Mouse (Mus musculus) CD4-positive helper T cell, adult 2 months (primary cell): ENCODE data around the gene Ddx52.

ENCODE experiments used
- DNase-seq: peaks from one replicate; pipeline ENCODE4 v3.0.0-alpha.2; 2012; ENCODE audit warnings: low read depth, missing footprints, low spot score

Gene Ddx52

DNA sequence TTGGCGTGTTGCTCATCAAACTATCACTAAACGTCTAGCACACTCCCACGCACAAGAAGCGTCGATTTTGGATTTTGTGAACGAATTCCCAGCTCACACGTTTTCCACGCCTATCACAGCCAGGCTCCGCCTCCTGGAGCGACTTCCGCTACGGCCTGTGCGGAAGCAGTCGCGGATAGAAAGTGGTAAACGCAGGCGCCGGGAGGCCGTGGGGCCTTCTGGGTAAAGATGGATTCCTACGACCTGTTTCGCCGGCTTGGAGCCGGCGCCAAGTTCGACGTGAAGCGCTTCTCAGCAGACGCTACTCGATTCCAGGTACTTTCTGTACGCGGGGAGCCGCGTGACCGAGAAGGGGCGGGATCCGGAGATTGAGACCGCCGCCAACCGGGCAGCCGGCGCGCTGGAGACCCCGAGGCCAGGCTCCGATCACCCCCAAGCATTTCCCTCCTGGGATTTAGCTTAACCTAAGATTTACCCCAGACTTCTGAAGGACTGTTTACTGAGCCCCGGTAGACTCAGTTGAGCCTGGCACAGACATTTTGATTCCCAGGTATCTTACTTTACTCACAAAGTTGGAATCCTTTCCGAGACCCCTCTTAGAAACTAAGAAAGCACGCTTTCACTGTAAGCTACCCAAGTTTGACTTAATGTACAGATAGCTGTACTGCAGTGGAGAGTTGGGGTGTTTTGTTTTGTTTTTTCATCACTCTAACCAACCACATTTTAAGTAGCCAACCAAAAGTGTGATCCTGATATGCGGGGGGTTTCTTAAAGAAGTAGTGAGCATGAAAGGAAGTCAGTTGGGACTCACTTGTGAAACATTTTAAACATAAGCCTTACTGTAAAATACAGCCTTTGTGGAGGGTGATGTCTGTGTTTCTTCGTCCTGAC, at the start of gene Ddx52:
TSS of gene Ddx52 (plus strand) at position 113 of the 891 bp plus-strand sequence.
- DNase-seq = peak; percentile 92

DNA sequence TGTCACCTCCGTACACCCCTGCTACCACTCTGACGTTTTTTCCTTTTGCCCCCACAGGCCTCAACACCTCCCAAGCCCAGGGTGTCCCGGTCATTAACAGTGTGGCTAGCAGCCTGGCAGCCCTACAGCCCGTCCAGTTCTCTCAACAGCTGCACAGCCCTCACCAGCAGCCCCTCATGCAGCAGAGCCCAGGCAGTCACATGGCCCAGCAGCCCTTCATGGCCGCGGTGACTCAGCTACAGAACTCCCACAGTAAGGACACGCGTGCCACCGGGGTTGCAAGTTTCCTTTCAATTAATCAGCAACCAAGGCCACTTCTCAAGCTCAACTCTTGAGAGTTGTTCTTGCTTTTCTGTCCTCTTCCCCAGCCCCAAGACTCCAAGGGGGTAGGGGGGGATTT, 48.5 kb upstream of the Ddx52 start:
- DNase-seq = no peak

DNA sequence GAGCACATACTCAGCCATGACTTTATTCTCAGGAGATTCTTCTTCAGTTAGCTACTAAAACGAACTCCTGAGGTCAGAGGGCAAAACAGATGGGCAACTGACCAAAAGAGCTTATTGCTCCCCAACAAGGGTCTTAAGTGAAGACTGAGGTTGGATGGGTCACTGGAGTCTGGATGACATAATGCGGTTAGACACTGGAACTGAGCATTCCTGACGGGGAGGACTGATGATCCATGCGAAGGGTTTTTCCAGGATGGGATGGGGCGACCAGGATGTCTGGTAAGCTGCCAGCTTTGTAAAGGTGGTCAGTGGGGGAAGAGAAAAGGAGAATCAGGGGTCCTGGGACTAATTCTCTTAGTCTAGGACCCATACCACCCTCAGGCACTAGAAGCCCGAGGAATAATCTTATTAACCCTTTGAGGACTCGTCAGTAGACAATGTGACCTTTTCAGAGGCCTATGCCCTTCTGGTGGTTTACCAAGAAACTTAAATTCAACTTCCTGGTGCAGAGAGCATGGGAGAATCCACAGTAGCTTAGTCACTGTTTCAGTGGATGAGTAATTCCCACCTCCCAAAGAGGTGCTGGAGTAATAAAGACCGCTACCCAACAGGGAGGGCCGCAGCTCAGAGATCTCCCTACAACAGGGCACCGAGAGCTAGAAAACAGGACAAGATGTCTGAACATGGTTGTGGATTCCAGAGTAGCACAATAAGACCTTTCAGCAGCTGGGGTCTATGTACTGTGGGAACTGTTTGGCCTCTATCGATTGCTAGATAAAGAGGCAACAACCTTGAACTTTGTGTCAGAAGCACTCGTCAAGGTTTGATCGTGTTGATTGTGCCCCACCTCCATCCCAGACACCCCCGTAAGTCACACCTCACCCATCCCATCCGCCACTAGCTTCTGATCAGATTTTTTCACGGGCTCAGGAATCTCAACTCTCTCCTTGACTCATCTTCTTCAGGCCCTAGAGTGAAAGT, 45.1 kb upstream of the Ddx52 start:
- no peak for DNase-seq

- no peak for DNase-seq
Measured at GRCm38 (mm10) chr11:83897569-83897968, 44.3 kb upstream of the Ddx52 start.

DNA sequence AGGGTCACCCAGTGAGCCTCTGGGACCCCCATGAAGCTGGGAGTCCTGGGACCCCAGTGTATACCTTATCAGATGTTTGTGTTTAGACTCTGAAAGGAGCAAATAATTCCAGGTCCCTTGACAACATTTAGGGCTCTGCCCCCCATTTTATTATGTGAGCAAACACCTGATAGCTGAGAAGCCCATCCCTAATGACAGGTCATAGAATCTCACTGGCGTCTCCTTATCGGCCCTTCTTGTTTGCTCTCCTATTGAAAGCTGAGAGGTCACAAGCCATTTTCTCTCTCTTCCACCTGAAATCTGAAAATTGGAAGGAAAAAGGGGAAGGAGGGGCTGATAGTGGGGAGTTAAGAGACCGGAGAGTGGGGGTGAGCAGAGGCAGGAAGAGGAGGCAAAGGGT, 39.0 kb upstream of the Ddx52 start:
- no peak for DNase-seq

GRCm38 (mm10) chr11:83905756-83906155, 36.1 kb upstream of the Ddx52 start:
- DNase-seq = no peak

DNA sequence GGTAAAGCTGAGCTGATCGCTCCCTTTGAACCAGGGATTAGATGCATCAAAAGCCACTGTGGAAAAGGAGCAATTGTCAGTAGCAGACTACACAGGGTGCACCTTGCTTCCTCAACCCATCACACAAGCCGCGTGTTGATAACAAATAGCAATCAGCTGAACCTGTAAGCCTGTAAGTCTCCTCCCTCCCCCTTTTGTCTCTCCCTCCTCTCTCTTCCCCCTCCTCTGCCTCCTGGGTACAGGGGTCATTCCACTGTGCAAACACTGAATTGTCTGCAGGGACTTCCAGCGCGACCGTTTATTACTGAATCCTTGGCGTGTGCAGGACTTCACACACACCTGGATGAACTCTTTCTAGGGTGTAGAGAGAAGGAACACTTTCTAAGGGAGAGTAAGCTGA, 33.5 kb upstream of the Ddx52 start:
- no peak for DNase-seq

- DNase-seq = no peak
Measured at GRCm38 (mm10) chr11:83913824-83914311, 28.0 kb upstream of the Ddx52 start.

DNA sequence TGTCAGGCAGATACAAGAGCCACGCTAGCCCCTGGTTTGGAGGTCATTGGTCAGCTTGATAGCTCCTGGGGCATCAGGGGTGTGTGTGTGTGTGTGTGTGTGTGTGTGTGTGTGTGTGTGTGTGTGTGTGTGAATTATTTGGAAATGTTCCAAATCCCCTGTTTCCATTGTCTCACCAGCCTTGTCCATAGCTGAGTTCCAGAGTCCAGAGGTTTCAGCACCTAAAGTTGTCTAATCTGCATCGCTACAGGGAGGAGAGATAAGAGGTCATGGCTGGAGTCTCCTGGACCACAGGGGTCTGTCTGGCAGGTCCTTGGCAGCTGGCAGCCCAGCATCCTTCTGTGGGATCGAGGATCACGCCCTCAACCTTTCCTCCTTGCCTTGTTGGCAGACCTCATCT, 27.4 kb upstream of the Ddx52 start:
- DNase-seq = no peak

- no peak for DNase-seq
Measured at GRCm38 (mm10) chr11:83922600-83922999, 19.3 kb upstream of the Ddx52 start.

GRCm38 (mm10) chr11:83927097-83927496, 14.8 kb upstream of the Ddx52 start:
- peak; percentile 11 for DNase-seq

DNA sequence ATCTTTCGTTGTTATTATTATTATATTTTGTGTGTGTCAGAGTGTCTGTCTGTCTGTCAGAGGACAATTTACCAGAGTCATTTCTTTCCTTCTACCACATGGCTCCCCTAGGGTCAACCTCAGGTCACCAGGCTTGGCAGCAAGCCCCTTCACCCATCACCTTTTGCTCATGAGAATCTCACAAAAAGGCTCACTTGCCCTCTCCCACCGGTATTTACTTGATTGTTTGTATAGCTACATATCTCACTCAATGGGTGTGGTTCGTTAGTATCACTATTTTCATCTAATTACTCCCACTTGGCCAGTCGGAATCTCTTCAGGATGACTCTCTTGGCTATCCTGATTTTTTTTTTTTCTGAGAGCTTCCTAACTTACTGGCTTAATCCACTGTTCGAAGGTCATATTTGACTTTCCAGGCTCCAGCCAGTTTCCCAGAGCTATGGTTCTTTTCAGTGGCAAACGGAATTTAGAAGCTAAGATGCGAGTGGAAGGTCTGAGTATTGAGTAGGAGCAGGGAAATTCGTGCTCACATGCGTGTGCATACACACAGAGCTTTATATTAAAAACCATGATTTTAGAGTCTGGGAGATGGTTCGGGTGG, 9.3 kb upstream of the Ddx52 start:
- DNase-seq = no peak

DNA sequence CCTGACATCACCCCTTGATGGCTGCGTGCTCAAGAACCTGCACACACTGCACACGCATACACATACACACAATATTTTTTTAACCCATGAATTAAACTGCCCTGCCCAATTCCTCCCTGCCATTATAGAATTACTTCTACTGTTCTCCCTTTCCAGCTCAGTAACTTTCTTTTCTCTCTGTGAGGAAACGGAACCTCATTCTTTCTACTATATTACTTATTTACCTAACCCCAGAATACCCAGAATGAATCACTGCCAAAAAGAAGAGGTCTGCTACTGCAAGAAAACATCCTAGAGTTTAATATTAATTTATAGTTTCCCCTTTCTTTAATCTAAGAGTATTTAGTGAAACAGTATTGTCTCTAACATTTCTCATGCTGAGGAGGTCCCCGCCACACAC, 8.5 kb upstream of the Ddx52 start:
- DNase-seq = no peak

DNA sequence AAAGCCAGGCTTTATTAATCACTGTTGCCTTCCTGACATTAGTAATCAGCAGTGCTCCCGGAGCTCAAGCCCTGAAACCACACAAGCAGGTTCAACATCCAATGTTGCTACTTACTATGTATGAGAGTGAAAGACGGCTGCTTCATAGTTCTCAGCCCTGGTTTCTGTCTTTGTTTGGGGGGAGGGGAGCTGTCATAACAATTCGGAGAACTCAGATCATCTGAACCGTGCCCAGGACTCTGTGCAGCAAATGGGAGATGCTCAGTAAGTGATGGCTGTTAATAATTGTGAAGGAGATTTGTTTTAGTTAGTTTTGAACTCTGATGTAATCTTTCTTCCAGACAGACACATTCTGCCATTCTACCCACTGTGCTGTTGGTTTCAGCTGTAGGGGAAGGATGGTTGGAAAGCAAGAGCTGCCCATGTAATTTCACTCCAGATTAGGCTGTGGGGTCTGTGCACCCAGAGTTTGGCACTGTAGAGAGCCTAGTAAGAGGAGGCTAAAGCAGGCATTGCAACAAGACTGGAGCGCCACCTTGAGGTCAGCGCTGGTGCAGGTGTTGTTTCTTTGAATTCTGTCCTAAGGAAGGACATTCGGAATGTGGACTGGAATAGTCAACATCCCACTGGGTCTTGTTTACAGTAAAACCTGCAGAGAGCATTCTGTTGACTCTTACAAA, 5.7 kb upstream of the Ddx52 start:
- DNase-seq = peak; percentile 56

GRCm38 (mm10) chr11:83938556-83938955, 3.3 kb upstream of the Ddx52 start:
- no peak for DNase-seq

GRCm38 (mm10) chr11:83956822-83957221, 15.0 kb downstream of the Ddx52 start:
- no peak for DNase-seq

GRCm38 (mm10) chr11:83961983-83962382, 20.1 kb downstream of the Ddx52 start:
- no peak for DNase-seq

- DNase-seq = peak; percentile 94
Measured at GRCm38 (mm10) chr11:83963991-83964921, 22.4 kb downstream of the Ddx52 start, which contains the start of gene Synrg. Gene Synrg, plus strand, starts transcription at chr11:83964428.

DNA sequence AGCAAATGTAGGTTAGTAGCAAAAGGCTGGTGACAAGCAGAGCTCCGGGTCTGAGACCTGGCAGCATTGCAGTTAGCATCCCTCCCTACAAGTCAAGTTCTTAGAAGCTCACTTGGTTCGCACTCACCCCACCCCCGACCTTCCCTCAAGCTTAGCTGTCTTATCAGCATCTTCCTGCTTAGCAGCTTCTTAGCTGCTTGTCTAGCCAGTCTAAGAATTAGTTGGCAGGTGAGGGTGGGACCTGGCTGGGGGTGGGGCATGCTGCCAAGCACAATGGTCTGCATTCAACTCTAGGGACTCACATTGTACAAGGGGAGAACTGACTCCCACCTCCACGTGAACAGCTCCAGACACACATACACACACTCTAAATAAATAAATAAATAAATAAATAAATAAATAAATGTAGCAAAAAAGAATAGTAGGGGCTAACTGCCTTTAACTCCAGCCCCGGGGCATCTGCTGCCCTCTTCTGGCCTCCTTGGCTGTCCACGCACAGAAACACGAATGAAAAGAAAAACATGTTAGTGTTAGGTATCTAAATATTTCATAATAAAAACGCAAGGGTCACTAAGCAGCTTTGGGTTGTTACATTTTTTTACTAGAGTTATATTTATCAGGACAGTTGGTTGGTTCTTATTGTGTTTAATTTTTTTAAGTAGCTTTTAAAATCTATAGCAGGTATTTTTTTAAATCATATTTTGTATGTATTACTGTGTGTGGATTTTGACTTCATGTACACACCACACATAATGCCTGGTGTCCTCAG, 25.8 kb downstream of the Ddx52 start:
- no peak for DNase-seq
